Mouse (Mus musculus): ENCODE data around the gene Adal.

DNA sequence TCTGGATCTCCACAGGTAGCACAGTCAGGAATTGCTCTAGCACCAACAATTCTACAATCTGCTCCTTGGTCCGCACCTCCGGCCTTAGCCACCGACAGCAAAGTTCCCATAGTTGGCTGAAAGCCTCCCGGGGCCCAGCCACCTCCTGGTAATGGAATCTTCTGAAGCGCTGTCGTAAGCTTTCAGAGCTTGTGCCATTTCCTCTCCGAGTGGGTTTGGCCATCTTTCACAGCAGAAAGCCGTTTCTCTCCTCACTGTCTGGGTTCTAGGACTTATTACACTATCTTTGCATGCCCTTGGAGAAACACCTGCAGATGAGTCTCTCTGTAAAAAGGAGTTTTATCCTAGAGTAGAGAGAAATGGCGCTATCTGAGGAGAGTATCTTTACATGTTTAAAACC is 29.7 kb downstream of the Adal start:
- no peak for TF ChIP-seq CTCF (IDR thresholded peaks at IDR 0.05; ENCODE audit: control insufficient read depth, insufficient read depth, low read length)
- no peak for TF ChIP-seq POLR2A (IDR thresholded peaks at IDR 0.05; ENCODE audit: borderline replicate concordance, control insufficient read depth, low read depth, low read length)

Data from bone marrow, adult 2 months (tissue).